Mouse (Mus musculus) cerebellum, adult 2 months (tissue): ENCODE data around the gene A4gnt. TPM values are rescaled to one million over a fixed set of nuclear protein-coding genes. Genes with fewer than 3 reads are reported as not detected.

ENCODE experiments used
- DNase-seq, 2 experiments: peaks; one replicate each; pipeline ENCODE4 v3.0.0; 2021
- H3K27ac ChIP-seq: fragments of 200-500 bp; 2 replicates; pipeline ENCODE4 v1.5.1; 2012; ENCODE audit warnings: low read length, control low read depth, inconsistent platforms; ENCODE audit not compliant: insufficient read depth
- H3K27me3 ChIP-seq: fragments of 200-500 bp; 2 replicates; pipeline ENCODE4 v1.6.1; 2012; ENCODE audit warnings: inconsistent platforms, mild to moderate bottlenecking, low read length, moderate library complexity; ENCODE audit not compliant: control insufficient read depth, insufficient read depth
- H3K4me1 ChIP-seq: fragments of 200-500 bp; 2 replicates; pipeline ENCODE4 v1.6.1; 2011; ENCODE audit warnings: low read length; ENCODE audit not compliant: control insufficient read depth, insufficient read depth
- H3K4me3 ChIP-seq: fragments of 200-500 bp; replicated peaks from 2 replicates; pipeline ENCODE3; 2011; ENCODE audit warnings: mild to moderate bottlenecking, low read depth, low read length, control low read depth; ENCODE audit not compliant: insufficient read depth
- CTCF ChIP-seq: fragments of 200-500 bp; IDR thresholded peaks from 2 replicates; pipeline ENCODE4 v1.5.1; 2011; ENCODE audit warnings: low read depth, mild to moderate bottlenecking, control low read depth, low read length, moderate library complexity, borderline replicate concordance; ENCODE audit not compliant: insufficient read depth
- POLR2A ChIP-seq: fragments of 200-500 bp; IDR thresholded peaks from 2 replicates; pipeline ENCODE4 v1.6.1; 2011; ENCODE audit warnings: low read length, control low read depth, borderline replicate concordance; ENCODE audit not compliant: insufficient read depth
- WGBS: fragments of 180-500 bp; shearing (Covaris S2); methylation state at CpG from one replicate; pipeline ENCODE4 v1.1.7; 2018; 5-methylcytosine and 5-hydroxymethylcytosine counted together
- polyA plus RNA-seq: library from polyadenylated mRNA; depleted of rRNA; stranded (reverse); fragments of >200 nt; gene quantifications from 2 replicates; pipeline ENCODE4 v1.2.3, GENCODE M21; 2012; rRNA removed

A4gnt gene
- not detected in 2 replicates for polyA plus RNA-seq

DNA sequence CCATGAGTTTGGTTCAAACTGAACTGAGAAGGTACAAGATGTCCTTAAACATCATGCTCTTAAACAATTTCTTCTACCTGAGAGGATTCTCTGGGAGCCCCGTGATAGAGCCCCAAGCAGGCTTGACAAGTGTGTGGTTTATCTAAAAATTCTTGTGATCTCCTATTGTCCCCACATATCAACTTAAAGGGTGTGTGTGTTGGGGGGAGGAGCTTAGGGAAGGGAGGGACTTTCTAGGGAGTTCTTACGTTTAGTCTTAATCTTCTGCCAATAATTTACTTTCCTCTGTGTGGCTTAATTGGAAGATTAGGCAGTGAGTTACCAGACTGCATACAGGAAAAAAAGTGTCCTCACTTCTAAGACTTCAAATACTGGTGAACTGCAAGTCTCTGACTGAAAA is at the start of gene A4gnt:
Gene A4gnt, plus strand, starts transcription at position 301 of the 400 bp plus-strand sequence.
- 62% methylated on average over 2 of the region's 2 CpGs for WGBS

DNA sequence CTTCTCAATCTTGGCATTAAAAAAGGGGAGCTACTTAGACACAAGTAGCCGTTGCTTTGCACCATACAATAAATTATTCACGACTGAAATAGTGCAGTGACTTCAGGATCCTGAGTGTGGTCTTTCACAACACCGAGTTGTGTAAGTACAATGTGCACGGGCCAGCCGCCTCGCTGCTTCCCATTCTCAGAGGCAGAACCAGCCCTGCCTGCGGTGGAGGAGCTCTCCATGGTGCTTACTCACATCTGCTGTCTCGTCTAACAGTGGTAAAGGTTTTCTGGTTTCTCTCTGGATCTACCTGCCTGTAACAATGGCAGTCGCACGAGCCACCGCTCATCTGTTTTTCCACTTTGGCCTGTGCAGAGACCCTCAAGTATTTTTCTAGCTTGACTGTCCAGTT is 48.6 kb upstream of the A4gnt start:
- no peaks in the 10 kb centered on the region for H3K4me1 ChIP-seq
- no peak for DNase-seq
- no peak overlapping the region for H3K4me3 ChIP-seq
- TF ChIP-seq POLR2A (no peak), CTCF (no peak)
- no peak overlapping the region for H3K27ac ChIP-seq
- 34% methylated on average over 11 of the region's 11 CpGs for WGBS
- H3K27me3 ChIP-seq: no peaks in the 10 kb centered on the region

More for the DNA sequence above, at the start of gene A4gnt:
- H3K4me1 ChIP-seq: no peaks in the 10 kb centered on the region
- DNase-seq: no peak
- no peaks in the 10 kb centered on the region; the same call in 1 of the 2 replicates for H3K27me3 ChIP-seq
- H3K4me3 ChIP-seq: no peak within 1 kb of the TSS
- TF ChIP-seq POLR2A (no peak), CTCF (no peak)
- no peak within 1 kb of the TSS for H3K27ac ChIP-seq

DNA sequence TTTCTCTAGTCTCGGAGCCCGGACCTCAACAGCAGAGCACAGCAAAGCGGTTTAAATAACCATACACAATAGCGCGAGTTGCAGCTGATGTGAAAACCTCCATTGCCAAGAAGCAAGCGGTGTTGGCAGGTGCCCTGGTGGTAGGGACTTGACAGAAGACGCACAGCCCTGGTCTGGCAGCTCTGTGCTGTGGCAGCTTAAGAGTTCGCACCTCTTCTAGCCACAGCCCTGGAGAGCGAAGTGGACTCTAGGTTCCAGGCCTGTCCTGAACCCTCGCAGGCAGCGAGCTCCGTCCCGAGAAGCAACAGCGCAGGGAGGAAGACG is 44.3 kb upstream of the A4gnt start:
- under 1% methylated on average over 15 of the region's 15 CpGs for WGBS
- Histone ChIP-seq H3K27me3 (no peaks in the 10 kb centered on the region), H3K27ac (no peak overlapping the region), H3K4me3 (peak overlapping the region; percentile 99), H3K4me1 (no peaks in the 10 kb centered on the region)
- TF ChIP-seq POLR2A (no peak), CTCF (no peak)
- DNase-seq: no peak

DNA sequence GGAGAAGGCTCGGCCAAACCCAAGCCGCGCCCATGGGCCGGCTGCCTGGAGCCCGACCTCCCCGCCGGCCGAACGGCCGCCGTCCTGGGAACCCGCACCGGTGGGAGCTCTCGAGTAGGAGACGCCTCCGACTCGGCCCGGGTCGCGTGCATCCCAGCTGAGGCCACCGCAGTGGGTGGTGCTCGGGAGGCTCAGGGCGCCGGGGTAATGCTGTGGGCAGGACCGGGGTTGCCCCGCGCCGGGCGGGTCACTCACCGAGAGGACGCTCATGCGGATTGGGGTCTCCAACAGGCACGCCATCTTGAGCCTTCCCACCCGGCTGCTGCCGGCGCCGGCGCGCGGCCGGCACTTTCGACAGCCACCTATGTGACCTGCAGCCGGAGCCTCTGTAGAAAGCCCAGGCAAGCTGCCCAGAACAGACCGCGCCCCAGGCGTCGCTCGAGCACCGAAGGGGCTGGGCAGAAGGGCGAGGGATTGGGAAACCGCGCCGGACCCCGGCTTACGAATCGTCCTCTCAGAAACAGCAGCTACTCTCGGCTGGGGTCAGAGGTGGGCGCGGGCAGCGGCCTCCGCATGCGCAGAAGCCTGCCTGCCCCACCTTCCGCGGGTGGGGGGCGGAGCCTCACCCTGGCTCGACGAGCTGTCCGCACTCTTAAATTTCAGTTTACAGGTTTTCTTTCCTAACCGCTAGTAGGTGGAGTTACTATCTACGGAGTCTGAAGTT is 43.8 kb upstream of the A4gnt start, which contains the start of gene Armc8:
Gene Armc8, minus strand, starts transcription at position 553 of the 724 bp plus-strand sequence.
- Histone ChIP-seq H3K27me3 (no peaks in the 10 kb centered on the region), H3K4me1 (no peaks in the 10 kb centered on the region), H3K27ac (peak within 1 kb of the TSS; percentile 99), H3K4me3 (peak within 1 kb of the TSS; percentile 99)
- TF ChIP-seq POLR2A (peak; percentile 81; the same call in 1 of the 2 replicates), CTCF (no peak)
- DNase-seq: peak; percentile 90 to 92
- 1% methylated on average over 70 of the region's 70 CpGs for WGBS

DNA sequence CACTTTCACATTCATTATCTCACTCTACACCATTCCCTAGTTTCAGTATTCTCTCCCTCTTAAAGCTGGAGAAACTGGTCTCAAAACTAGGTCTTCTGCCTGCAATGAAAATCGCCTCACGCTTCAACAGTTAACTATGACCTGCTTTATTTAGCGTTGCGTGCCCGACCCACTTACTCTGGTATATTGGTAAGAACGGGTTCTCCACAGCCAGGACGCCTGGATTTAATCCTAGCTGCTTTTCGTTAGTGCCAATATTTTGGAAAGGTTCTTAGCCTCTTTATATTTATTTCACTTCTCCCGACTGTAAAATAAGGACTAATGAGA is 43.3 kb upstream of the A4gnt start:
- H3K27me3 ChIP-seq: no peaks in the 10 kb centered on the region
- H3K4me1 ChIP-seq: no peaks in the 10 kb centered on the region
- H3K27ac ChIP-seq: peak overlapping the region; percentile 99; the same call in 1 of the 2 replicates
- H3K4me3 ChIP-seq: peak overlapping the region; percentile 99
- TF ChIP-seq CTCF (no peak), POLR2A (no peak)
- no peak for DNase-seq
- WGBS: under 1% methylated on average over 9 of the region's 9 CpGs

DNA sequence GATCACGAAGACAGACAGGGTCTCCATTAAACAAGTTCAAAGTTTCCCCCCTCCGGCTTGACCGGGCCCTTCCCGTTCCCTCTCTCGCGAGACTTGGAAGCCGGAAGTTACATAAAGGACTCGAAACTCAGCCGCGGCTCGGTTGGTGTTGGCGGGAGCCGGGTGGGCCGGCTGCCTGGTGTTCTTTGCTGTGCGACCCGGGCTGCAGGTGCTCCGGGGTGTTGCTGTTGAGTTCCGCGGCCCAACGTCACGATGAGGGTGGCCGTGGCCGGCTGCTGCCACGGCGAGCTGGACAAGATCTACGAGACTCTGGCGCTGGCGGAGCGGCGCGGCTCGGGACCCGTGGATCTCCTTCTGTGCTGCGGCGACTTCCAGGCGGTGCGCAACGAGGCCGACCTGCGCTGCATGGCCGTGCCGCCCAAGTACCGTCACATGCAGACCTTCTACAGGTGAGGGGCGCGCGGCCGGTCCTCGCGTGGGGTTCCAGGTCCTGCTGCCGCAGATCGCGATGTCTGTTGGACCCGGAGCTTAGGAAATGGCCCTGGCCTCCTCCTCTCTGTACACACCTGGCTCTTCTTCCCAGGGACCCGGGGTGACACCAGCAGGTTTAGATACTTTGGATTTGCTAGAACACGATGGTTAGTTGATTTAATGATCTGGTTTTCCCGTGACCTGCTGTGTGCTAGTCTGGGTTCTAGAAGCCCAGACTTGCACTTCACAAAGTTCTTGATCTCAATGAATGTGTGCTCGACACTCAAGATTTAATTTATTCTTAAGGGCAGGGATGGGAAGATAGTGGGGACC is 36.4 kb upstream of the A4gnt start, which contains the start of gene Dbr1:
Gene Dbr1, plus strand, starts transcription at position 123 of the 804 bp plus-strand sequence.
- Histone ChIP-seq H3K27me3 (no peaks in the 10 kb centered on the region), H3K4me1 (no peaks in the 10 kb centered on the region), H3K27ac (peak within 1 kb of the TSS; percentile 45), H3K4me3 (peak within 1 kb of the TSS; percentile 91)
- WGBS: under 1% methylated on average over 57 of the region's 57 CpGs
- TF ChIP-seq CTCF (no peak), POLR2A (peak; percentile 68; the same call in 1 of the 2 replicates)
- peak; percentile 90 to 91 for DNase-seq

DNA sequence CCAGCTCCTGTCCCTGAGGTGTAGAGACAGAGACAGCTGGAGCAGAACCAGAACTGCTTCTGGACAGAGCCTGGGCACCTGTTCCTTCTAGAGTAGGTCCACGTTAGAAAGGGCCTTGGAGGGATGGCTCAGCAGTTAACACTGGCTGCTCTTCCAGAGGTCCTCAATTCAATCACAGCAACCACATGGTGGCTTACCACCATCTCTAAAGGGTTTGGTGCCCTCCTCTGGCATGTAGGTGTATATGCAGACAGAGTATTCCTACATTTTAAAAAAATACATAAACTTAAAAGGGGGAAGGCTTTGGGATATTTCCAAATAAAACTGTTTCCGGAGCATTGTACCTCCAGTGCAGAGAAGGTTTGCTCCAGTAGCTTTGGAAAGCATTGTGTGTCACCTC is 31.6 kb upstream of the A4gnt start:
- DNase-seq: peak in 1 of 2 experiments; percentile 29
- H3K4me3 ChIP-seq: no peak overlapping the region

More for the DNA sequence above, 31.6 kb upstream of the A4gnt start:
- TF ChIP-seq CTCF (peak; percentile 42; the same call in 1 of the 2 replicates), POLR2A (no peak)
- Histone ChIP-seq H3K27ac (no peak overlapping the region), H3K4me1 (no peaks in the 10 kb centered on the region), H3K27me3 (no peaks in the 10 kb centered on the region)
- 19% methylated on average over 2 of the region's 2 CpGs for WGBS
